Mouse (Mus musculus): ENCODE data around the gene Ocln. TPM values are rescaled to one million over a fixed set of nuclear protein-coding genes. Genes with fewer than 3 reads are reported as not detected.
A peak's percentile ranks its signal among the peaks of the same experiment; 100 is the strongest.

Gene Ocln
- polyA plus RNA-seq, 1 experiment from 2014 or later, result 2.5 TPM

DNA sequence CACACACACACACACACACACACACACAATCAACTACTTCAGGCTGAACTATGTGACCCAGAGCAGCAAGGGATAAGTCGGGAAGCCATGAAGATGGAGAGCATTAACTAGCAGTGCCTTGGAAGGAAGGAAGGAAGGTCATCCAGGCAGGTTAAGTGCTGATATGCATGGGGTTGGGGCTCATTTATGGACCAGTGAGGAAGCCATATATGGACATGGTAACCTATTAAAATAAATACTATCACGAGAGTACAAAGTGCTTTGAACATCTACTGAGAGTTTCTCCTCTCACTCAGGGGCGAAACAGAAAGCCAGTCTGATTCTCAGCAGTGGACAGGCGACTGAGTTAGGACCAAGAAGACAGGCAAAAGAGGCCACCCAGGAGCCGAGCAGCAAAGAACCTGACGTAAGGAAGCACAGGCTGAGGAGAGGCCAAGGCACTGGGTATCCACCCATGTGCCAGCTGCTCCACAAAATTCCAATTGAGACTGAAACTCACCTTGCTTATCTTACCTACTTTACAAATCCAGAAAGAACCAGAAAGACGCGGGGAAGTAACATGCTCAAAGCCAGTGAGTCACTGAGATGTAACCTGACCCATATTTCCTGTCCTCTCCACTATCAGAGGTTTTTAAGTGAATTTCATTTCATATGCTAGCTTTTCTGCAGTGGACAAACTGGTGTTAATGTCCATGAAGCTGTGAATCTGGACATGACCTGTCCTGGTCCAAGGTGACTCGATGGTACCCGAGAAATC lies 9.3 kb downstream of the Ocln start:
- H3K4me3 ChIP-seq, result no peak overlapping the region
- H3K36me3 ChIP-seq, result no peaks in the 10 kb centered on the region
- no peak for ATAC-seq (ENCODE audit: extremely low read depth, insufficient number of reproducible peaks, low FRiP score, low TSS enrichment)
- H3K27ac ChIP-seq (replicated peaks), result no peak overlapping the region
- H3K27me3 ChIP-seq (replicated peaks), result peaks cover 4% of the 10 kb centered on the region; the same call in 1 of the 2 replicates
- peaks cover 4% of the 10 kb centered on the region; the same call in 1 of the 2 replicates for H3K9me3 ChIP-seq
- WGBS, result 58% methylated on average over 10 of the region's 10 CpGs
- no peak overlapping the region for H3K9ac ChIP-seq
- H3K4me1 ChIP-seq, result no peaks in the 10 kb centered on the region
- no peak overlapping the region for H3K4me2 ChIP-seq

DNA sequence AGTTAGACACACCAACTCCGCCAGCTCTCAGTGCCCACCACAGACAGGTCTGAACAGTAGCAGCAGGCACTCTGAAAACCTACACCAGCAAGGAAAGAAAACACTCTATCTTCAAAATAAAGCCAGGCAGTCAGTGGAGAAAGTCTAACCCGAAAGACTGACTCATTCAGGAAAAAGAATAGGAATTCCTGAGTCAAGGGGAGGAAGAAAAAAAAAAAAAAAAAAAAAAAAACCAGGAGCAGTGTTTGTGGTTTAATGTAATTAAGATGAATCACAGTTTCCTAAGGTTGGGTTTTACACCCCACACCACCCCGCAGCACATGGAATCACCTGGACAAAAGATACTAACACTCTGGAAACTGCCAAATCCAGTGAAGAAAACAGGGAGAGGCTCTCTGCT lies 16.4 kb downstream of the Ocln start:
- ATAC-seq (ENCODE audit: extremely low read depth, insufficient number of reproducible peaks, low FRiP score, low TSS enrichment), result no peak
- no peak overlapping the region for H3K9ac ChIP-seq
- H3K27me3 ChIP-seq (replicated peaks), result no peaks in the 10 kb centered on the region
- H3K9me3 ChIP-seq, result no peaks in the 10 kb centered on the region
- H3K36me3 ChIP-seq, result no peaks in the 10 kb centered on the region
- no peak overlapping the region for H3K4me3 ChIP-seq
- no peak overlapping the region for H3K4me2 ChIP-seq
- peaks cover 10% of the 10 kb centered on the region for H3K4me1 ChIP-seq
- H3K27ac ChIP-seq (replicated peaks), result no peak overlapping the region
- 58% methylated on average over 3 of the region's 3 CpGs for WGBS

DNA sequence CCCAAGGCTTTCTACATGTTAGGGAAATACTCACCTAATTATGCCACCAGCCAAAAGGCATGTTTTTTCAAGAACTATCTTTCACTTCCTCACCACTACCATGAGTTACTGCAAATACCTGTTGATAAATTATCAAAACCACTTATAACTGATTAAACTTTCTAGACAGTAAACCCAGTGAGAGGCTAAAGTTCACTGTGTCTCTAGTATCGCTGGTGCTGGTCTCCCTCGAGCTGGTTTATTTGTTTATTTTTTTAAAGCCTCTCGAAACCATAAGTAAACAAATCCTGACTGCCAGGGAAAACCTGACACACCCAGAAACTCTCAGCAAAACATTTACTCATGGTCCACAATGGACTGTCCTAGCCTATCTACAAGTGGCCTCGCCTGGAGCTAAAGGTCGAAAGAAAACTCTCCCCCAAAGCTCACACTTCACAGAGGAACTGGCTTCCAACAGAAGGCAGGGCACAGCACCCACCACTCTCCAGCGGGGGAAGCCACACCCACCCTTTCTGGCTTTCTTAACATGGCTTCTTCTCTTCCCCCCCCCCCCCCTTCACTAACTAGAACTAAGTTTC lies 19.6 kb downstream of the Ocln start:
- Histone ChIP-seq H3K27ac (replicated peaks) (no peak overlapping the region), H3K4me3 (no peak overlapping the region), H3K4me2 (no peak overlapping the region), H3K9me3 (0 out of 2 replicates have a peak, but pooled peaks cover 3% of the 10 kb centered on the region), H3K27me3 (replicated peaks) (no peaks in the 10 kb centered on the region), H3K9ac (no peak overlapping the region), H3K4me1 (peaks cover 10% of the 10 kb centered on the region), H3K36me3 (no peaks in the 10 kb centered on the region)
- 31% methylated on average over 6 of the region's 6 CpGs for WGBS
- no peak for ATAC-seq (ENCODE audit: extremely low read depth, insufficient number of reproducible peaks, low FRiP score, low TSS enrichment)

DNA sequence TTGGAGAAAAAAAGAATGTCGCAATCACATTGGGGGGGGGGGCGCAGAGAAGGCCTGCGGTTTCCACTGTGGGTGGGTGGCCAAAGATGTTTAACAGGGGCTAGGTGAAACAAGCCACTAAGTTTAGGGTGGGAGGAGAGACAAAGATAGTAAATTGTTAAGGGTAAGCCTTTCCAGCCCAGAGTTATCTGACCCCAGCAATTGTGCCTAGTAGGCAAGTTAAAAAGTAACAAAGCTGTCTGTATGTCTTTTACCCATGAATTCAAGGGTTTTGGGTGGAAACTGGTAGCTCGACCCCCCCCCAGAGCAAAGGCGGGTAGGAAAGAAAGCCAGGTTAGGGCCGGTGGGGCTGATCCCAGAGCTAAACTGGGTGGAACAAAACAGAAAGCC lies 25.9 kb downstream of the Ocln start:
- H3K27ac ChIP-seq (replicated peaks), result 0 out of 2 replicates have a peak overlapping the region, but pooled peaks have one; percentile 32
- H3K36me3 ChIP-seq, result no peaks in the 10 kb centered on the region
- no peaks in the 10 kb centered on the region; the same call in 1 of the 2 replicates for H3K4me1 ChIP-seq
- no peak overlapping the region for H3K4me2 ChIP-seq
- no peak overlapping the region for H3K9ac ChIP-seq
- WGBS, result 61% methylated on average over 6 of the region's 6 CpGs
- no peak for ATAC-seq (ENCODE audit: extremely low read depth, insufficient number of reproducible peaks, low FRiP score, low TSS enrichment)
- no peak overlapping the region for H3K4me3 ChIP-seq
- H3K27me3 ChIP-seq (replicated peaks), result no peaks in the 10 kb centered on the region
- 0 out of 2 replicates have a peak, but pooled peaks cover 3% of the 10 kb centered on the region for H3K9me3 ChIP-seq

DNA sequence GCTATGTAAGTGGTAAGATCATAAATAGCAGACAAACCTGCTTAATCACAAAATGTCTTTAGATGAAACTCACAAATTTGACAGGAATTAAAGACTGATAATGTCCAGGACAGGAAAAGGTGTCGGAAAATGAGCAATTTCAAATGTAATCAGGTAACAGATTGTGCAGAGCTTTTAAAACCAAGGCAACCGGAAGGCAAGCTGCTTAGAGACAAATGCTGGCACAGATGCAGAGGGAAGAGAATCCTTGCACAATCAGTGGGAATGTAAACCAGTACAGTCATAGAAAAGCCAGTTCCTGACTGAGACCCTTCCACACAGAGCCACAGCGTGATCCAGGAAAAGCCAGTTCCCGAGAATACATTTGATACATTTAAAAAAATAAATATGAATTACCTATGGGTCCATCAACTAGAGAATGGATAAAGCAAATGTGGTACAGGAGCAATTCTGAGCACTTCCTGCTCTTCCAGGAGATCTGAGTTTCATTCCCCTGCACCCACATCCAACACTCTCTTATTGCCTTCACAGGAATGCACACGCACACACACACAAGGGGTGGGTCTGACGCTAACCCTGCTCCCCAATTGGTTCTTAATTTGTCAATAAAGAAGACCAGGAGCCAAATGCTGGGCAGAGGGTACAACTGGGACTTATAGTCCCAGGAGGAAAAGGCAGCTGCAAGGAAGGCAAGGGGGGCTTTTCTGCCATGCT lies 26.4 kb downstream of the Ocln start:
- Histone ChIP-seq H3K4me1 (no peaks in the 10 kb centered on the region; the same call in 1 of the 2 replicates), H3K4me3 (no peak overlapping the region), H3K9ac (no peak overlapping the region), H3K27me3 (replicated peaks) (no peaks in the 10 kb centered on the region), H3K4me2 (no peak overlapping the region), H3K9me3 (0 out of 2 replicates have a peak, but pooled peaks cover 3% of the 10 kb centered on the region), H3K27ac (replicated peaks) (0 out of 2 replicates have a peak overlapping the region, but pooled peaks have one; percentile 32), H3K36me3 (no peaks in the 10 kb centered on the region)
- no peak for ATAC-seq (ENCODE audit: extremely low read depth, insufficient number of reproducible peaks, low FRiP score, low TSS enrichment)
- WGBS, result 70% methylated on average over 6 of the region's 6 CpGs

DNA sequence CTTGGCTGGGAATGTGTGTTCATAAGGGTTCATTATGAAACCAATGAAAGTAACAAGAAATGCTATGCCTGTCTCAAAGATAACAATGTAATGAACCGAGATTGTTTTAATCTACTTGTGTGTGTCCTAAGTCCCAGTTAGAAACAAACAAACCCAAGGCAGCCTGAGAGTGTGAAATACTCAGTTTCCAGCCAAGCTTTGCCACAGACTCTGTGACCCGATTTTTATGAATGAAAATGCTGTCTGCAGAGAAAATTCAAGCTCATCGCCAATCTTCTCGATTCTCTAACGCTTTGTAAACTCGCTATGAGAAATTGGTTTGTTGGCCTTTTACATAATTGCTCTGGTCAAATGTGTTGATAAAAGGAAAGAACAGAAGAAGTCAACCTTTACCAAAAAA lies 27.6 kb downstream of the Ocln start:
- Histone ChIP-seq H3K27me3 (replicated peaks) (no peaks in the 10 kb centered on the region), H3K9ac (no peak overlapping the region), H3K4me3 (no peak overlapping the region), H3K27ac (replicated peaks) (no peak overlapping the region), H3K36me3 (no peaks in the 10 kb centered on the region), H3K4me1 (no peaks in the 10 kb centered on the region; the same call in 1 of the 2 replicates), H3K4me2 (no peak overlapping the region), H3K9me3 (0 out of 2 replicates have a peak, but pooled peaks cover 3% of the 10 kb centered on the region)
- WGBS, result 80% methylated on average over 6 of the region's 6 CpGs
- ATAC-seq (ENCODE audit: extremely low read depth, insufficient number of reproducible peaks, low FRiP score, low TSS enrichment), result no peak

DNA sequence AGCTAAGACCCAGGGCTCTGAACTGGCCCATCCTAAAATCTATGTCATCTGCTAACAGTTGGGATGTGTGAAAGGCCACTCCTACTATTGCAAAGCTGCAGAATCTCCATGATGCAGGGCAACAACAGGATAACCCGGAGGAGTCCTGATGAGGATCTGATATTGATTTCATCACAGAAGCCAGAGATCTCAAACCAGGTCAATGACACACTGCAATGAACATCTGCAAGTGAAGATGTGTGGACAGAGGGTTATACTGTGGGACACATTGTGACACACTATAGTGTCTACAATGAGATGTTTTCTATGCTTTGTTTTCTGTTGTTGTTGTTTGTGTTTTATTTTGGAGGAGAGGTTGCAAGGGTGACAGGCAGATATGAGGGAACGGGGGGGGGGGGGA lies 28.8 kb downstream of the Ocln start:
- Histone ChIP-seq H3K4me1 (no peaks in the 10 kb centered on the region; the same call in 1 of the 2 replicates), H3K4me3 (no peak overlapping the region), H3K27me3 (replicated peaks) (no peaks in the 10 kb centered on the region), H3K9me3 (no peaks in the 10 kb centered on the region), H3K36me3 (no peaks in the 10 kb centered on the region), H3K9ac (no peak overlapping the region), H3K27ac (replicated peaks) (no peak overlapping the region), H3K4me2 (no peak overlapping the region)
- 84% methylated on average over 2 of the region's 2 CpGs for WGBS
- ATAC-seq (ENCODE audit: extremely low read depth, insufficient number of reproducible peaks, low FRiP score, low TSS enrichment), result no peak

DNA sequence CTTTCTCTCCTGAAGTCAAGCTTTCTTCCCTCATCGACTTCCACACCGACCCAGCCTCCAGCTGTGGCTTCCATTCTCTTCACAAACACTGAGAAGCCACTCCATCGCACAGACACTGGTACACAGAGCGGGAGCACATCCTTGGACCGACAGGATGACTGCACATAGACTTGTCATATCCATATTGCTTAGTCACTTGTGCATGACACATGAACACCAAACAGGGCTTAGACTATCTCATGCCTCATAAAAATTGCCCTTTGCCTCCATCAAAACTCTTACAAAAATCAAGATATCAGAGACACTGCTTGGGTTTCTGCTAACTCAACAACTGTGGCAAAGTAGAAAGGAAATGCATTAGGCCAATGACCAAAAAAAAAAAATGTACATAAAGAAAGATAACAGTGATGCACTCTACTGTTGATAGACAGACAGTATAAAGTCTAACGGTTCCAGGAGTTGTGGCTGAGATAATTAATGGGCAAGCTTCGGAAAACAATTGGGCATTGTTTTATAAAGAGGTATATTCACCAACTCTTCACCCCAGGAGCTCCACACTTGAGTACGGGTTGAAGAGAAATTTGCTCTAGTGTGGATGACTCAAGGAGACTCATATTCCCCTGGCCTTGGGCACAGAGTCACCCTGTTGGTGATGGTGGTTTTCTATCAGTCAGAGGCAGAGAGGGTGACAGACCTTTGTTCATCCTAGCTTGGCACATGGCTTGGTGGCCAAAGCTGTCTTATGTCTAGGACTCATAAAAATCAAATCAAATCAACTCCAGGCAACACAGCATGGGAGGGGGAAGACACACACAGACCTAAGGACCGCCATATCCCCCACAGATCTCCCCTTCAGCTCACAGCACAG lies 30.6 kb downstream of the Ocln start:
- H3K36me3 ChIP-seq, result no peaks in the 10 kb centered on the region
- WGBS, result 76% methylated on average over 9 of the region's 9 CpGs
- no peaks in the 10 kb centered on the region for H3K27me3 ChIP-seq (replicated peaks)
- H3K9me3 ChIP-seq, result no peaks in the 10 kb centered on the region
- H3K4me3 ChIP-seq, result no peak overlapping the region
- ATAC-seq (ENCODE audit: extremely low read depth, insufficient number of reproducible peaks, low FRiP score, low TSS enrichment), result no peak
- H3K27ac ChIP-seq (replicated peaks), result no peak overlapping the region
- H3K4me2 ChIP-seq, result no peak overlapping the region
- H3K9ac ChIP-seq, result no peak overlapping the region
- no peaks in the 10 kb centered on the region; the same call in 1 of the 2 replicates for H3K4me1 ChIP-seq

DNA sequence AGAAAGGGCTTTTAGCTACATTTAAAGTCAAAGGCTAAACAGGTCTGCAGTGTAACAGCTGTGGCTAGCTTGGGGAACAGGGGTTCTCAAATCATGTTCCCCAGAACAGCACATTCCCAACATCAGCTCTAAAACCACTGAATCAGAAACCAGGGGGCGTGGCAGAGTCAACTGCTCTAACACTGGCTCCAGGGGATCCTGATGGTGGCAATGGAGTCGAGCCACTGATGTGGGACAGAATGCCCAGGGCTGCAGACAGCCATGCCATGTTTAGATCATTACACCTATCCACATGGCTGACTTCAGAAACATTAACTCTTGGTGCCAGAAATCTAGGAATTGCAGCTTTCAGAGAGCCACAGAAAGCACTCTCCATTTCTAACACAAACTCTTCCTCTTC lies 33.4 kb downstream of the Ocln start:
- H3K4me3 ChIP-seq, result no peak overlapping the region
- no peak overlapping the region for H3K4me2 ChIP-seq
- 68% methylated on average over 2 of the region's 2 CpGs for WGBS
- no peaks in the 10 kb centered on the region for H3K9me3 ChIP-seq
- peaks cover 6% of the 10 kb centered on the region; the same call in 1 of the 2 replicates for H3K4me1 ChIP-seq
- no peak for ATAC-seq (ENCODE audit: extremely low read depth, insufficient number of reproducible peaks, low FRiP score, low TSS enrichment)
- no peaks in the 10 kb centered on the region for H3K36me3 ChIP-seq
- no peaks in the 10 kb centered on the region for H3K27me3 ChIP-seq (replicated peaks)
- H3K27ac ChIP-seq (replicated peaks), result no peak overlapping the region
- no peak overlapping the region for H3K9ac ChIP-seq

DNA sequence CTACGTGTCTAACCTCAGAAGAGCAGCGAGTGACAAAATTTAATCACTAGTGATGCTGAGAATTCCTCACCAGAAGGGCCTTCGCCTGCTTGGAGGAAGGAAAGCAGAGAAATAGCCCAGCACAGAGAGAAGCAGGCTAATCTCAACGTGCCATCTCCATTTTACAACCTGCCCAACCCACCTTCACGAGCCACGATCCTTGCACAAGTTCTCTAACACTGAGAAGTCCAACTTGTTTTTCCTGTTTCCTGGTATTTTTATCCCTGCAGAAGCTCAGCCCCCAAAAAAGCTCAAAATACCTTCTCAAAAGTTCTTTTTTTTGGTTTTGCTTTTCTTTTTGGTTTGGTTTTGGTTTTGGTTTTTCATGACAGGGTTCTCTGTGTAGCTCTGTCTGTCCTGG lies 34.3 kb downstream of the Ocln start:
- Histone ChIP-seq H3K4me1 (peaks cover 6% of the 10 kb centered on the region; the same call in 1 of the 2 replicates), H3K9me3 (no peaks in the 10 kb centered on the region), H3K4me3 (no peak overlapping the region), H3K36me3 (no peaks in the 10 kb centered on the region), H3K9ac (no peak overlapping the region), H3K27me3 (replicated peaks) (no peaks in the 10 kb centered on the region), H3K27ac (replicated peaks) (no peak overlapping the region), H3K4me2 (no peak overlapping the region)
- 76% methylated on average over 6 of the region's 6 CpGs for WGBS
- no peak for ATAC-seq (ENCODE audit: extremely low read depth, insufficient number of reproducible peaks, low FRiP score, low TSS enrichment)
